Mouse (Mus musculus): ENCODE measurements around the gene Tgtp2. TPM values are rescaled to one million over a fixed set of nuclear protein-coding genes. Genes with fewer than 3 reads are reported as not detected.
"Not testable (repeated sequence)": the region's sequence is repeated elsewhere in the genome, so short reads cannot be mapped to it uniquely, and the experiment has no call there.

Gene Tgtp2
- polyA plus RNA-seq, 1 experiment from 2014 or later = not detected

DNA sequence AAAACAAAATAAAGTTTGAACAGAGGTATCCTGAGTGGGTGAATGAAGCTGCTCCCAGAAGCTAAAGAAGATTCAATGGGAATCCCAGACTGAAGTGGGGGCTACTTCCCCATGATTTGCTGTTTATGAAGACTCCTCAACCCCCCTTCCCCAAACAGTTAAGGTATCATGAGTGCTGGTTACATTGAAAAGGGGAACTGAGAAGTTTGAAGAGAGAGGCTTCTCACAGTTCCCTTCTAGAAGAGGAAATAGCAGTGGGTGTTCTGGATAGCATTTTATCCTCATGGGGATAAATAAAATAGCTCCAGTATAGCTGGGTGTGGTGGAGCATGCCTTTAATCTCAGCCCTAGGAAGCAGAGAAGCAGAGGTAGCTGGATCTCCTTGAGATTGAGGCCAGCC is 13.9 kb downstream of the Tgtp2 start:
- not testable (repeated sequence) for ATAC-seq (ENCODE audit: low FRiP score, low read depth); H3K4me3 ChIP-seq; H3K36me3 ChIP-seq; H3K9ac ChIP-seq; H3K9me3 ChIP-seq; H3K27me3 ChIP-seq; H3K27ac ChIP-seq; H3K4me2 ChIP-seq (replicated peaks); H3K4me1 ChIP-seq

DNA sequence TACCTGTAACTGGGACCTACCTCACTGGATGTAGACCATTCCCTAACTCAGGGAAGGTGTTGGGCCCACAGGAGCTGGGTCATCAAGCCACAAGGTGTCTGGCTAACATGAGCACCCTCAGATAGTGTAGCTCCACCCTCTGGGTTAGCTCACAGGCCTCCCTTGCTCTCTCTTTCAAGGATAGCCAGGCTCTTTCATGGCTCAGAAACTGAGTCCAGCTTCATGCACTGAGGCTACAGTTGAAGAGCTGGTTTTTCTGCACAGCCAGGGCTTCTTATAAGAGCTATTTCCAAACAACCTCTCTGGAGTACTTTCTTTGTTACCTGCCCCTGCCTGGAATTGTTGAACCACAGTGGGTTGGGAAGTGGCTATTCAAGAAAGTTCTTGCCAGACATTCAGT is 51.9 kb downstream of the Tgtp2 start:
- H3K4me3 ChIP-seq; H3K4me2 ChIP-seq (replicated peaks); H3K36me3 ChIP-seq; H3K27ac ChIP-seq; H3K27me3 ChIP-seq; H3K9ac ChIP-seq; ATAC-seq (ENCODE audit: low FRiP score, low read depth); H3K4me1 ChIP-seq; H3K9me3 ChIP-seq: not testable (repeated sequence)

Other genes with a start within 250 kb of the Tgtp2 start
- 7.8 and 8.7 TPM in 2 replicates for gene Trim41, start 246.9 kb downstream of the Tgtp2 start, polyA plus RNA-seq (2015; fragmentation: Nextera tagmentation; extraction: Ambion mirVana)
- 1.0 and 1.2 TPM in 2 replicates for gene Trim7, start 238.1 kb downstream of the Tgtp2 start, polyA plus RNA-seq (2015; fragmentation: Nextera tagmentation; extraction: Ambion mirVana)
- gene Gm12184, start 237.6 kb downstream of the Tgtp2 start, polyA plus RNA-seq (2015; fragmentation: Nextera tagmentation; extraction: Ambion mirVana) = 3.1 and 4.9 TPM in 2 replicates
- gene Irgm1, start 192.5 kb downstream of the Tgtp2 start, polyA plus RNA-seq (2015; fragmentation: Nextera tagmentation; extraction: Ambion mirVana) = 4.6 and 5.4 TPM in 2 replicates
- 0.10 and 0.13 TPM in 2 replicates for gene Gm5431, start 162.0 kb downstream of the Tgtp2 start, polyA plus RNA-seq (2015; fragmentation: Nextera tagmentation; extraction: Ambion mirVana)
- 3.1 and 3.3 TPM in 2 replicates for gene Psme2b, start 118.0 kb downstream of the Tgtp2 start, polyA plus RNA-seq (2015; fragmentation: Nextera tagmentation; extraction: Ambion mirVana)
- not detected in 2 replicates for gene Olfr56, start 85.3 kb downstream of the Tgtp2 start, polyA plus RNA-seq (2015; fragmentation: Nextera tagmentation; extraction: Ambion mirVana)
- 0.17 and 0.23 TPM in 2 replicates for gene 9930111J21Rik1, start 84.8 kb downstream of the Tgtp2 start, polyA plus RNA-seq (2015; fragmentation: Nextera tagmentation; extraction: Ambion mirVana)
- gene Gm12185, start 72.0 kb downstream of the Tgtp2 start, polyA plus RNA-seq (2015; fragmentation: Nextera tagmentation; extraction: Ambion mirVana) = not detected in 2 replicates
- 0.23 and 0.47 TPM in 2 replicates for gene Tgtp1, start 70.0 kb downstream of the Tgtp2 start, polyA plus RNA-seq (2015; fragmentation: Nextera tagmentation; extraction: Ambion mirVana)
- gene 9930111J21Rik2, start 13.0 kb downstream of the Tgtp2 start, polyA plus RNA-seq (2015; fragmentation: Nextera tagmentation; extraction: Ambion mirVana) = 0.24 and 0.27 TPM in 2 replicates
- gene Ifi47, start 12.4 kb upstream of the Tgtp2 start, polyA plus RNA-seq (2015; fragmentation: Nextera tagmentation; extraction: Ambion mirVana) = 0.90 and 0.98 TPM in 2 replicates
- 0.04 TPM in 1 of 2 replicates, not detected in the other for gene Olfr1396, start 50.7 kb upstream of the Tgtp2 start, polyA plus RNA-seq (2015; fragmentation: Nextera tagmentation; extraction: Ambion mirVana)
- not detected in 2 replicates for gene Olfr1395, start 78.1 kb upstream of the Tgtp2 start, polyA plus RNA-seq (2015; fragmentation: Nextera tagmentation; extraction: Ambion mirVana)
- not detected in 2 replicates for gene Olfr1394, start 90.2 kb upstream of the Tgtp2 start, polyA plus RNA-seq (2015; fragmentation: Nextera tagmentation; extraction: Ambion mirVana)
- gene Btnl9, start 123.0 kb upstream of the Tgtp2 start, polyA plus RNA-seq (2015; fragmentation: Nextera tagmentation; extraction: Ambion mirVana) = 1.0 and 1.5 TPM in 2 replicates
- 44.5 and 48.8 TPM in 2 replicates for gene Zfp62, start 139.1 kb upstream of the Tgtp2 start, polyA plus RNA-seq (2015; fragmentation: Nextera tagmentation; extraction: Ambion mirVana)
- 56.3 and 60.7 TPM in 2 replicates for gene Mgat1, start 180.0 kb upstream of the Tgtp2 start, polyA plus RNA-seq (2015; fragmentation: Nextera tagmentation; extraction: Ambion mirVana)
- gene Olfr1393, start 214.1 kb upstream of the Tgtp2 start, polyA plus RNA-seq (2015; fragmentation: Nextera tagmentation; extraction: Ambion mirVana) = not detected in 2 replicates
- 0.06 TPM in 1 of 2 replicates, not detected in the other for gene Olfr1392, start 221.1 kb upstream of the Tgtp2 start, polyA plus RNA-seq (2015; fragmentation: Nextera tagmentation; extraction: Ambion mirVana)
- not detected in 2 replicates for gene Olfr10, start 240.5 kb upstream of the Tgtp2 start, polyA plus RNA-seq (2015; fragmentation: Nextera tagmentation; extraction: Ambion mirVana)

Data from limb, embryonic 13.5 days (tissue).